Mouse (Mus musculus) testis, adult 2 months (tissue): ENCODE measurements around the gene Slc30a5. TPM values are rescaled to one million over a fixed set of nuclear protein-coding genes. Genes with fewer than 3 reads are reported as not detected.

Experiments used
- H3K27ac ChIP-seq: fragments of 200-500 bp; 2 replicates; pipeline ENCODE4 v1.5.1; 2012; ENCODE audit warnings: low read depth, low read length; ENCODE audit not compliant: control insufficient read depth, insufficient read depth
- H3K27me3 ChIP-seq: fragments of 200-500 bp; 2 replicates; pipeline ENCODE4 v1.6.1; 2012; ENCODE audit warnings: mild to moderate bottlenecking, low read length, moderate library complexity; ENCODE audit not compliant: control insufficient read depth, insufficient read depth
- H3K36me3 ChIP-seq: fragments of 200-500 bp; 2 replicates; pipeline ENCODE4 v1.6.1; 2012; ENCODE audit warnings: mild to moderate bottlenecking, low read length; ENCODE audit not compliant: control insufficient read depth, insufficient read depth
- H3K4me1 ChIP-seq: fragments of 200-500 bp; 2 replicates; pipeline ENCODE4 v1.6.1; 2012; ENCODE audit warnings: low read length; ENCODE audit not compliant: control insufficient read depth, insufficient read depth
- H3K4me3 ChIP-seq: fragments of 200-500 bp; 2 replicates; pipeline ENCODE4 v1.5.1; 2012; ENCODE audit warnings: low read depth, mild to moderate bottlenecking, low read length, moderate library complexity, mixed read lengths; ENCODE audit not compliant: control insufficient read depth
- CTCF ChIP-seq: fragments of 200-500 bp; IDR thresholded peaks from 2 replicates; pipeline ENCODE4 v1.5.1; 2012; ENCODE audit warnings: low read depth, mild to moderate bottlenecking, inconsistent platforms, low read length, moderate library complexity; ENCODE audit not compliant: control insufficient read depth, insufficient read depth, insufficient replicate concordance
- POLR2A ChIP-seq: fragments of 200-500 bp; IDR thresholded peaks from 2 replicates; pipeline ENCODE4 v1.6.1; 2012; ENCODE audit warnings: low read depth, mild to moderate bottlenecking, inconsistent platforms, low read length, moderate library complexity; ENCODE audit not compliant: control insufficient read depth
- polyA plus RNA-seq: library from polyadenylated mRNA; depleted of rRNA; stranded (reverse); fragments of >200 nt; gene quantifications from 2 replicates; pipeline ENCODE4 v1.2.3, GENCODE M21; 2012; rRNA removed

The Slc30a5 gene
- polyA plus RNA-seq, 1 experiment: 12.5 TPM

DNA sequence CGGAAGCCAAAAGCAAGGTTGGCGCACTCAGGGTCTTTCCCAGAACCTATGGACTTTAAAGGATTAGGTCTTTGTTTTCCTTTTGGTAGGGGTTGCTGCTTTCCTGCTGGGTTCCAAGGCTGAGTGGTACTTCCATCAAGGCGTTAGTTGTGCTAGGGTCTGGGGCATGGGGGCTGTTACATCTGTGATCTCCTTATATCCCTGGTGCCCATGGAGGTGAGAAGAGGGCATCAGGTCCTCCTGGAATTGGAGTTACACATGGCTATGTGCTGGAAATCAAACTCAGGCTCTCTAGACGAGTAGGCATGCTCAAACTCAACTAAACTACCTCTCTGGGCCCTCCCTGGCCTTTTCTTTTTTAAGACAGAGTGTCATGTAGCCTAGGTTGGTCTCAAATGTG is 79.0 kb downstream of the Slc30a5 start:
- Histone ChIP-seq H3K27me3 (no peaks in the 10 kb centered on the region), H3K4me3 (no peak overlapping the region), H3K4me1 (no peaks in the 10 kb centered on the region), H3K27ac (no peak overlapping the region), H3K36me3 (no peaks in the 10 kb centered on the region)
- TF ChIP-seq POLR2A (no peak), CTCF (no peak)

DNA sequence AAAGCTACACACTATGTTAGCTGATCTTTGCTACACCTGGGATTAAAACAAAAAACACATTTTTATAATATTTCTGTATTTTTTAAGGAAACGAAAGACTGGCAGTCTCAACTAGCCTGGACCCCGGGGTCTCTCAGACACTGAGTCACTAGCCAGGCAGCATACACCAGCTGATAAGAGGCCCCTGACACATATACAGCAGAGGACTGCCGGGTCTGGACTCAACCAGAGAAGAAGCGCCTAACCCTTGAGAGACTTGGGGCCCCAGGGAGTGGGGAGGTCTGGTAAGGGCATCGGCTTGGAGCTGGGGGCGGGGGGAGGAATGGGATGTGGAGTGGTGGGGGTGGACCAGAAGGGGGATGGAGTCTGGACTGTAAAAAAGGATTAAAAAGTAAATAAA is 80.2 kb downstream of the Slc30a5 start:
- H3K27me3 ChIP-seq: no peaks in the 10 kb centered on the region
- no peak overlapping the region for H3K4me3 ChIP-seq
- no peaks in the 10 kb centered on the region for H3K36me3 ChIP-seq
- H3K27ac ChIP-seq: no peak overlapping the region
- TF ChIP-seq POLR2A (no peak), CTCF (no peak)
- H3K4me1 ChIP-seq: no peaks in the 10 kb centered on the region

Other genes with a start within 250 kb of the Slc30a5 start
- gene Marveld2, start 216.5 kb downstream of the Slc30a5 start, polyA plus RNA-seq: 0.85 and 1.1 TPM in 2 replicates
- gene Ak6, start 182.4 kb downstream of the Slc30a5 start, polyA plus RNA-seq: 203 and 359 TPM in 2 replicates
- gene Rad17, start 182.4 kb downstream of the Slc30a5 start, polyA plus RNA-seq: 12.3 and 12.7 TPM in 2 replicates
- gene Taf9, start 181.8 kb downstream of the Slc30a5 start, polyA plus RNA-seq: 649 and 666 TPM in 2 replicates
- 0.12 and 0.20 TPM in 2 replicates for gene Ccdc125, start 163.7 kb downstream of the Slc30a5 start, polyA plus RNA-seq
- gene Cdk7, start 102.5 kb downstream of the Slc30a5 start, polyA plus RNA-seq: 11.8 and 11.9 TPM in 2 replicates
- gene Mrps36, start 88.8 kb downstream of the Slc30a5 start, polyA plus RNA-seq: 143 and 149 TPM in 2 replicates
- gene Cenph, start 57.5 kb downstream of the Slc30a5 start, polyA plus RNA-seq: 3.2 and 3.9 TPM in 2 replicates
- gene Ccnb1, start 46.9 kb downstream of the Slc30a5 start, polyA plus RNA-seq: 39.9 and 41.6 TPM in 2 replicates